Mouse (Mus musculus) MEL (cell line): Measurements from ENCODE around the gene Pde4b.

Source experiments
- CHD1 ChIP-seq: IDR thresholded peaks from 2 replicates; pipeline ENCODE4 v1.6.1; 2012; ENCODE audit warnings: low read depth, mild to moderate bottlenecking, inconsistent platforms, low read length, improper control_type of control experiment
- CTCF ChIP-seq, 3 experiments: IDR thresholded peaks in 2 of 3; conservative IDR thresholded peaks in 1 of 3; 2 replicates each; pipeline ENCODE4 v1.5.1; 2011 to 2012; ENCODE audit warnings: low read length in 3 of 3, low read depth in 2 of 3, mild to moderate bottlenecking in 2 of 3, improper control_type of control experiment in 1 of 3, inconsistent platforms in 1 of 3, mixed read lengths in 1 of 3, moderate library complexity in 1 of 3; ENCODE audit not compliant: control insufficient read depth in 1 of 3, insufficient read depth in 1 of 3, poor library complexity in 1 of 3, severe bottlenecking in 1 of 3
- EP300 ChIP-seq, 2 experiments: IDR thresholded peaks; 2 replicates each; pipeline ENCODE4 v1.6.1; 2011; ENCODE audit warnings: improper control_type of control experiment in 2 of 2, low read length in 2 of 2, low read depth in 1 of 2, mild to moderate bottlenecking in 1 of 2
- ETS1 ChIP-seq: IDR thresholded peaks from 2 replicates; pipeline ENCODE4 v1.6.1; 2012; ENCODE audit warnings: low read depth, mild to moderate bottlenecking, inconsistent platforms, low read length, improper control_type of control experiment, moderate library complexity
- GABPA ChIP-seq: IDR thresholded peaks from 2 replicates; pipeline ENCODE4 v1.6.1; 2012; ENCODE audit warnings: low read depth, mild to moderate bottlenecking, inconsistent platforms, low read length, improper control_type of control experiment, moderate library complexity
- JUND ChIP-seq: IDR thresholded peaks from 2 replicates; pipeline ENCODE4 v1.6.1; 2011; ENCODE audit warnings: low read depth, mild to moderate bottlenecking, improper control_type of control experiment, low read length
- NRF1 ChIP-seq: IDR thresholded peaks from 2 replicates; pipeline ENCODE4 v1.6.1; 2014; ENCODE audit warnings: low read depth, mild to moderate bottlenecking, inconsistent platforms, low read length, improper control_type of control experiment, moderate library complexity; ENCODE audit not compliant: poor library complexity, insufficient read depth, severe bottlenecking
- POLR2A ChIP-seq, 2 experiments: IDR thresholded peaks; 2 replicates each; pipeline ENCODE4 v1.6.1; 2011 to 2012; ENCODE audit warnings: low read length in 2 of 2, mild to moderate bottlenecking in 2 of 2, control low read depth in 1 of 2, improper control_type of control experiment in 1 of 2, low read depth in 1 of 2, moderate library complexity in 1 of 2; ENCODE audit not compliant: control insufficient read depth in 1 of 2, insufficient read depth in 1 of 2, poor library complexity in 1 of 2

DNA sequence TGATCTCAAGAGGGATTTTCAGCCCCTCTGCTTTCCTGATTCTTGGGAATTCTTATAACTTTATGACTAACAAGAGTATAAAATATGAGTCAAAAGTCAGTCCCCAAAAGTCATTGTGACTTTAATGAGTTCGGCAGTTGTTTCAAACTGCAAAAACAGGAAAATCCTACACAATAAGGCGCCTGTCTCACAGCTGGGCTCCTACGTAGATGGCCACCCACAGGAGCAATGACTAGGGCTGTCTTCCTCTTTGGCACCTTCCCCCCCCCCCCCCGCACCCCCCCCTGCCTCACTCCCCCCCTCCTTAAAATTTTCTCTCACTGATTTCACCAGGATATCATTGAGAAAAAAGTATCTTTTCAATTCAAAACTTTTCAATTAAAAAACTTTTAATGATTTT is 498.2 kb downstream of the Pde4b start:
- TF ChIP-seq CTCF (IDR thresholded peaks at IDR 0.05 in 2 of 3, conservative IDR thresholded peaks at IDR 0.05 in 1 of 3; ENCODE audit: control insufficient read depth in 1 of 3, insufficient read depth in 1 of 3, low read depth in 2 of 3, low read length in 3 of 3, poor library complexity in 1 of 3, severe bottlenecking in 1 of 3) (no peak), NRF1 (no peak), JUND (no peak), ETS1 (no peak), POLR2A (IDR thresholded peaks at IDR 0.05; ENCODE audit: control insufficient read depth in 1 of 2, insufficient read depth in 1 of 2, low read depth in 1 of 2, low read length in 2 of 2, poor library complexity in 1 of 2) (no peak), GABPA (no peak), CHD1 (no peak), EP300 (IDR thresholded peaks at IDR 0.05; ENCODE audit: low read depth in 1 of 2, low read length in 2 of 2) (no peak)
